Mouse (Mus musculus): ENCODE measurements around the gene Ticrr. TPM values are rescaled to one million over a fixed set of nuclear protein-coding genes. Genes with fewer than 3 reads are reported as not detected.

The Ticrr gene
- total RNA-seq, 2 experiments from 2014 or later = 0.10 TPM

DNA sequence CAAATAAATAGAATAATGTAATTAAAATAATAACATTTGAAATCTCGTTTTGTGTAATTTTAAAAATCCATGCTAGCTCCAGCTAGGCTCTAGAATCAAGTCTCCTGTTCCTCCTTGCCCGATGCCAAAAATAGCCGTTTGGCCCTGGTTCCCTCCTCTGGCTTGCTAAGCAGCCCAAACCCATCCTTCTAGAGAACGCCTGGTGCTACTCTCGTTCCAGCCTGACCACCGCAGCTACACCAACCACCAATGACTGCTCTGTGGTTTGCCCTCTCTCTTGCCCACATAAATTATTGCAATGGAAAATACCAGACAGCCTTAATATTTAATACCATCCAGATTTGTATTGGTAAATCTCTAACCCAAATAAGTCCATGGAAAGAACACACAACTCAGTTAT, 87.7 kb downstream of the Ticrr start:
- peak in 1 of 2 experiments; percentile 21 for DNase-seq

Other genes starting within 250 kb of the Ticrr start
- gene Polg, start 193.8 kb upstream of the Ticrr start, total RNA-seq (2021) = 10 to 100 TPM; 56.1 to 60.0 TPM
- gene Rhcg, start 42.5 kb upstream of the Ticrr start, total RNA-seq (2021) = not detected
- gene Kif7, start 55.5 kb downstream of the Ticrr start, total RNA-seq (2021) = 1 to 10 TPM in 1 of 2 experiments, under 1 TPM in 1; 0.82 to 1.1 TPM
- 10 to 100 TPM in 1 of 2 experiments, 1 to 10 TPM in 1; 9.4 to 52.1 TPM for gene Plin1, start 72.7 kb downstream of the Ticrr start, total RNA-seq (2021)
- 10 to 100 TPM; 18.0 to 21.4 TPM for gene Pex11a, start 82.9 kb downstream of the Ticrr start, total RNA-seq (2021)
- under 1 TPM; 0.22 to 0.41 TPM for gene Wdr93, start 83.0 kb downstream of the Ticrr start, total RNA-seq (2021)
- not detected for gene Mesp1, start 133.6 kb downstream of the Ticrr start, total RNA-seq (2021)
- gene Mesp2, start 150.5 kb downstream of the Ticrr start, total RNA-seq (2021) = under 1 TPM in 1 of 2 experiments, not detected in 1; 0.12 TPM
- 10 to 100 TPM; 10.5 to 13.0 TPM for gene Anpep, start 200.9 kb downstream of the Ticrr start, total RNA-seq (2021)

Measured in heart, adult 18-20 months (tissue).